Mouse (Mus musculus) small intestine, adult 2 months (tissue): ENCODE measurements around the gene Rbks.

Experiments
- CTCF ChIP-seq: fragments of 200-500 bp; IDR thresholded peaks from 2 replicates; pipeline ENCODE4 v1.5.1; 2012; ENCODE audit warnings: low read depth, mild to moderate bottlenecking, control low read depth, inconsistent platforms, low read length, moderate library complexity, mixed read lengths; ENCODE audit not compliant: insufficient replicate concordance, insufficient read length; ENCODE audit errors: extremely low read depth
- POLR2A ChIP-seq: fragments of 200-500 bp; IDR thresholded peaks from 2 replicates; pipeline ENCODE4 v1.6.1; 2012; ENCODE audit warnings: low read depth, mild to moderate bottlenecking, control low read depth, inconsistent platforms, low read length, moderate library complexity

- TF ChIP-seq POLR2A, result no peak
- no peak for TF ChIP-seq CTCF
These were observed 77.1 kb downstream of the Rbks start for GRCm38 (mm10) chr5:31620326-31620725.
